Comparison of ENCODE assay signal across 19 mouse cellular contexts in the genomic region with DNA sequence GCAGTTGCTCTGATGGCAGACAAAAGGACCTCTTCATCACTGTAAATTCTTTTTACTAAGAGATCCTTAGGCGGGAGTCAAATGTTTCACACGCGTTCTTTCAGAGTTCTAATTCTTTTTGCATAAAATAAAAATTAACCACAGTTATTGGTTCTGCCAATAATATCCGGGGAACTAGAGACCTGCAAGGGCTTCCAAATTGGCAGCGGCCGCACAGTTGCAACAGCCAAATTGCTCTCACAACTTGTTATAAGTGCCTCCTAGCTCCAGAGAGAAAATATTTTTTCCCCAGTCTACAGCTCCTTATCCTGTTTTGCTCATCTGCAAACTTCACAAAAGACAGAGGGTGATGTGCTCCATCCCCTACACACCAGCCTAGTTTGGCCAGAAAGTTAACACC. TPM values are rescaled to one million over a fixed set of nuclear protein-coding genes. Genes with fewer than 3 reads are reported as not detected.
DNase-seq lines count a peak whose midpoint lies in the region; ATAC-seq and TF ChIP-seq lines count a peak whose summit lies in the region.
"Had no signal": no experiment of that assay in that cellular context is flagged by ENCODE, and none has a peak within 500 bp of the region (broad histone marks: within the 10 kb centered on the region; RNA-seq: fewer than 3 reads in every experiment).

No protein-coding gene starts in this region.

- 90% methylated on average over 6 of the region's 6 CpGs for WGBS in kidney, embryonic 16.5 days

- no peaks in the 10 kb centered on the region for H3K36me3 ChIP-seq in kidney, embryonic 16.5 days (ENCODE audit: insufficient read depth, low read length)
- H3K36me3 ChIP-seq: embryonic facial prominence, embryonic 13.5 days; heart, embryonic 15.5 days; hindbrain, embryonic 12.5 days; intestine, embryonic 15.5 days; limb, embryonic 15.5 days; neural tube, embryonic 13.5 days had no signal

- H3K4me3 ChIP-seq in gastrocnemius, adult 2 months: no peak overlapping the region
- H3K4me3 ChIP-seq in kidney, embryonic 16.5 days (ENCODE audit: low read length): no peak overlapping the region
- no peak overlapping the region for H3K4me3 ChIP-seq in cortical plate, adult 2 months (ENCODE audit: insufficient read depth, low read length)
- H3K4me3 ChIP-seq: embryonic facial prominence, embryonic 13.5 days; heart, embryonic 15.5 days; hindbrain, embryonic 12.5 days; intestine, embryonic 15.5 days; limb, embryonic 15.5 days; midbrain, embryonic 10.5 days; neural tube, embryonic 13.5 days had no signal

- intact Hi-C loops in gastrocnemius, adult 2 months (cut with DNase I): no loop called here

- TF ChIP-seq POLR2A in brain, embryonic 14.5 days (IDR thresholded peaks at IDR 0.05; ENCODE audit: borderline replicate concordance, extremely low read depth, insufficient read depth, insufficient read length, poor library complexity, severe bottlenecking): no peak
- TF ChIP-seq POLR2A in cortical plate, adult 2 months (IDR thresholded peaks at IDR 0.05; ENCODE audit: extremely low read depth, insufficient read depth, low read length): no peak

- H3K27ac ChIP-seq in gastrocnemius, adult 2 months: no peak overlapping the region
- no peak overlapping the region for H3K27ac ChIP-seq in kidney, embryonic 16.5 days (ENCODE audit: low read length)
- peak overlapping the region; percentile 61 for H3K27ac ChIP-seq in cortical plate, adult 2 months (ENCODE audit: insufficient read depth, low read length)
- H3K27ac ChIP-seq: embryonic facial prominence, embryonic 13.5 days; heart, embryonic 15.5 days; hindbrain, embryonic 12.5 days; intestine, embryonic 15.5 days; limb, embryonic 15.5 days; midbrain, embryonic 10.5 days; neural tube, embryonic 13.5 days had no signal

- no peak for TF ChIP-seq CTCF in gastrocnemius, adult 2 months (IDR thresholded peaks at IDR 0.05)
- no peak for TF ChIP-seq CTCF in brain, embryonic 14.5 days (IDR thresholded peaks at IDR 0.05; ENCODE audit: borderline replicate concordance, extremely low read depth, insufficient read depth, insufficient read length)
- no peak for TF ChIP-seq CTCF in cortical plate, adult 2 months (IDR thresholded peaks at IDR 0.05; ENCODE audit: extremely low read depth, insufficient read depth, low read length)

- H3K4me1 ChIP-seq in kidney, embryonic 16.5 days (ENCODE audit: insufficient read depth, low read length): no peaks in the 10 kb centered on the region
- peaks cover 10% of the 10 kb centered on the region for H3K4me1 ChIP-seq in cortical plate, adult 2 months (ENCODE audit: control insufficient read depth, insufficient read depth, low read length)
- H3K4me1 ChIP-seq: embryonic facial prominence, embryonic 13.5 days; heart, embryonic 15.5 days; hindbrain, embryonic 12.5 days; intestine, embryonic 15.5 days had no signal

- 0 out of 2 replicates have a peak, but pooled peaks cover 2% of the 10 kb centered on the region for H3K9me3 ChIP-seq in kidney, embryonic 16.5 days (ENCODE audit: low read length)
- H3K9me3 ChIP-seq: embryonic facial prominence, embryonic 13.5 days; heart, embryonic 15.5 days; hindbrain, embryonic 12.5 days; intestine, embryonic 15.5 days; limb, embryonic 15.5 days; neural tube, embryonic 13.5 days had no signal

- H3K27me3 ChIP-seq in kidney, embryonic 16.5 days (ENCODE audit: insufficient read depth, low read length): no peaks in the 10 kb centered on the region
- H3K27me3 ChIP-seq: embryonic facial prominence, embryonic 13.5 days; heart, embryonic 15.5 days; hindbrain, embryonic 12.5 days; intestine, embryonic 15.5 days; limb, embryonic 15.5 days; neural tube, embryonic 13.5 days had no signal

- peak; percentile 39 for DNase-seq in gastrocnemius, adult 2 months
- no peak for DNase-seq in gastrocnemius, adult 8-10 months (ENCODE audit: low spot score in 2 of 2)
- DNase-seq in kidney, adult 9 months: peak; percentile 16
- DNase-seq in brain, embryonic 14.5 days (ENCODE audit: low read depth): peak; percentile 54
- no peak for DNase-seq in layer of hippocampus, adult 18-20 months (ENCODE audit: low spot score in 2 of 2)
- DNase-seq: cerebellum, adult 11-12 months; heart, adult 18-20 months; lung, postnatal 4 days; right cerebral cortex, postnatal 14 days had no signal

- H3K9ac ChIP-seq in kidney, embryonic 16.5 days (replicated peaks; ENCODE audit: low read length): no peak overlapping the region
- H3K9ac ChIP-seq: embryonic facial prominence, embryonic 13.5 days; heart, embryonic 15.5 days; hindbrain, embryonic 12.5 days; intestine, embryonic 15.5 days; limb, embryonic 15.5 days; neural tube, embryonic 13.5 days had no signal

- H3K4me2 ChIP-seq in kidney, embryonic 16.5 days (replicated peaks; ENCODE audit: low read depth, low read length): no peak overlapping the region
- H3K4me2 ChIP-seq: embryonic facial prominence, embryonic 13.5 days; heart, embryonic 15.5 days; hindbrain, embryonic 12.5 days; intestine, embryonic 15.5 days; limb, embryonic 15.5 days; neural tube, embryonic 13.5 days had no signal

- ATAC-seq in kidney, embryonic 16.5 days (ENCODE audit: low FRiP score, low TSS enrichment): no peak
- ATAC-seq: intestine, embryonic 15.5 days had no signal

RNA-seq across cellular contexts. Expression of a gene that starts 36.3 kb away (rescaled TPM):
- total RNA-seq in gastrocnemius, adult 2 months (2021): under 1 TPM; 0.15 to 0.31 TPM
- under 1 TPM; 0.11 to 0.29 (median 0.15) TPM for total RNA-seq in gastrocnemius, adult 8-10 months (2022)
- polyA plus RNA-seq in kidney, embryonic 16.5 days (2015; fragmentation: Nextera tagmentation; extraction: Ambion mirVana): 33.8 and 34.8 TPM in 2 replicates
- 3.2 and 7.8 TPM in 2 replicates for polyA plus RNA-seq in brain, embryonic 14.5 days (2012; rRNA removed)
- polyA plus RNA-seq in cortical plate, adult 2 months (2012; rRNA removed): 7.0 and 7.5 TPM in 2 replicates
- total RNA-seq in layer of hippocampus, adult 18-20 months (2021): 1 to 10 TPM; 5.5 to 5.6 TPM
- total RNA-seq: common myeloid progenitor, adult 5-6 weeks had no signal

Comparison
In these comparisons a context has a peak if more than half of its experiments do, and no peak if none do; other contexts are left out.
1. DNase-seq: peak in gastrocnemius, adult 2 months (single experiment), kidney, adult 9 months (single experiment) and brain, embryonic 14.5 days (single experiment); none in gastrocnemius, adult 8-10 months (0 of 2) and layer of hippocampus, adult 18-20 months (0 of 2).
2. RNA of a gene that starts 36.3 kb away (total RNA-seq): 5.5 to 5.6 TPM in layer of hippocampus, adult 18-20 months; 0.15 to 0.31 TPM in gastrocnemius, adult 2 months and 0.11 to 0.29 TPM in gastrocnemius, adult 8-10 months; every median in the first group is over 4 times any median in the second.